Mouse (Mus musculus) kidney, embryonic 14.5 days (tissue): ENCODE results near the gene Ndnf. TPM values are rescaled to one million over a fixed set of nuclear protein-coding genes. Genes with fewer than 3 reads are reported as not detected.

Experiments used
- polyA plus RNA-seq: library from polyadenylated mRNA; unstranded; fragments of >200 nt; fragmentation: Nextera tagmentation; extraction: Ambion mirVana; gene quantifications from 2 replicates; pipeline ENCODE4 v1.2.1, GENCODE M21; 2014

The Ndnf gene
- polyA plus RNA-seq, 1 experiment from 2014 or later = 11.5 TPM

Other genes with a start within 250 kb of the Ndnf start
- not detected in 2 replicates for gene Tnip3, start 146.3 kb upstream of the Ndnf start, polyA plus RNA-seq
- gene Prdm5, start 107.4 kb downstream of the Ndnf start, polyA plus RNA-seq = 19.8 and 21.9 TPM in 2 replicates